Mouse (Mus musculus): ENCODE data around the gene Stard13. TPM values are rescaled to one million over a fixed set of nuclear protein-coding genes. Genes with fewer than 3 reads are reported as not detected.

Gene Stard13
- polyA plus RNA-seq, 1 experiment = 7.1 TPM

GRCm38 (mm10) chr5:151001111-151001510, 232.5 kb downstream of the Stard13 start:
- Histone ChIP-seq H3K9ac (ENCODE audit: low read depth, poor library complexity, severe bottlenecking) (no peak overlapping the region), H3K9me3 (replicated peaks; ENCODE audit: control insufficient read depth, insufficient read depth, low read length, poor library complexity, severe bottlenecking) (no peaks in the 10 kb centered on the region), H3K36me3 (ENCODE audit: control insufficient read depth, insufficient read depth, low read length, poor library complexity, severe bottlenecking) (no peaks in the 10 kb centered on the region), H3K27ac (ENCODE audit: insufficient read depth, low read length) (no peak overlapping the region), H3K4me1 (ENCODE audit: control insufficient read depth, insufficient read depth, low read length) (no peaks in the 10 kb centered on the region), H3K27me3 (ENCODE audit: control insufficient read depth, insufficient read depth, low read length, poor library complexity, severe bottlenecking) (no peaks in the 10 kb centered on the region), H3K4me3 (ENCODE audit: low read depth, low read length) (no peak overlapping the region)
- TF ChIP-seq POLR2A (IDR thresholded peaks at IDR 0.05; ENCODE audit: insufficient read depth, low read length) = no peak
- no peak for TF ChIP-seq EP300 (IDR thresholded peaks at IDR 0.05; ENCODE audit: insufficient read depth, low read depth, low read length)
- no peak for TF ChIP-seq CTCF (IDR thresholded peaks at IDR 0.05; ENCODE audit: low read depth, low read length)

- H3K9me3 ChIP-seq (replicated peaks; ENCODE audit: control insufficient read depth, insufficient read depth, low read length, poor library complexity, severe bottlenecking) = no peaks in the 10 kb centered on the region
- H3K4me3 ChIP-seq (ENCODE audit: low read depth, low read length) = no peak overlapping the region
- H3K27me3 ChIP-seq (ENCODE audit: control insufficient read depth, insufficient read depth, low read length, poor library complexity, severe bottlenecking) = no peaks in the 10 kb centered on the region
- no peaks in the 10 kb centered on the region for H3K36me3 ChIP-seq (ENCODE audit: control insufficient read depth, insufficient read depth, low read length, poor library complexity, severe bottlenecking)
- TF ChIP-seq CTCF (IDR thresholded peaks at IDR 0.05; ENCODE audit: low read depth, low read length) (no peak), EP300 (IDR thresholded peaks at IDR 0.05; ENCODE audit: insufficient read depth, low read depth, low read length) (no peak), POLR2A (IDR thresholded peaks at IDR 0.05; ENCODE audit: insufficient read depth, low read length) (no peak)
- H3K27ac ChIP-seq (ENCODE audit: insufficient read depth, low read length) = no peak overlapping the region
- H3K9ac ChIP-seq (ENCODE audit: low read depth, poor library complexity, severe bottlenecking) = no peak overlapping the region
- H3K4me1 ChIP-seq (ENCODE audit: control insufficient read depth, insufficient read depth, low read length) = no peaks in the 10 kb centered on the region
These were observed 237.1 kb downstream of the Stard13 start for GRCm38 (mm10) chr5:150996586-150996985.

GRCm38 (mm10) chr5:150994096-150994495, 239.5 kb downstream of the Stard13 start:
- no peaks in the 10 kb centered on the region for H3K9me3 ChIP-seq (replicated peaks; ENCODE audit: control insufficient read depth, insufficient read depth, low read length, poor library complexity, severe bottlenecking)
- H3K27me3 ChIP-seq (ENCODE audit: control insufficient read depth, insufficient read depth, low read length, poor library complexity, severe bottlenecking) = no peaks in the 10 kb centered on the region
- H3K4me3 ChIP-seq (ENCODE audit: low read depth, low read length) = no peak overlapping the region
- H3K36me3 ChIP-seq (ENCODE audit: control insufficient read depth, insufficient read depth, low read length, poor library complexity, severe bottlenecking) = no peaks in the 10 kb centered on the region
- no peak overlapping the region for H3K27ac ChIP-seq (ENCODE audit: insufficient read depth, low read length)
- H3K9ac ChIP-seq (ENCODE audit: low read depth, poor library complexity, severe bottlenecking) = no peak overlapping the region
- TF ChIP-seq POLR2A (IDR thresholded peaks at IDR 0.05; ENCODE audit: insufficient read depth, low read length) (no peak), CTCF (IDR thresholded peaks at IDR 0.05; ENCODE audit: low read depth, low read length) (no peak), EP300 (IDR thresholded peaks at IDR 0.05; ENCODE audit: insufficient read depth, low read depth, low read length) (no peak)
- H3K4me1 ChIP-seq (ENCODE audit: control insufficient read depth, insufficient read depth, low read length) = no peaks in the 10 kb centered on the region

Other genes with a start within 250 kb of the Stard13 start
- not detected in 2 replicates for gene Gm42906, start 194.3 kb upstream of the Stard13 start, polyA plus RNA-seq (2011; ENCODE audit: insufficient read depth, insufficient read length, low read depth, missing spikeins)